Mouse (Mus musculus) embryonic fibroblast, embryonic 13.5 days (primary cell): ENCODE results near the gene Adam17. TPM values are rescaled to one million over a fixed set of nuclear protein-coding genes. Genes with fewer than 3 reads are reported as not detected.
"Not testable (repeated sequence)": the region's sequence is repeated elsewhere in the genome, so short reads cannot be mapped to it uniquely, and the experiment has no call there.

ENCODE experiments used
- H3K27ac ChIP-seq: 2 replicates; pipeline ENCODE4 v1.5.1; 2012; ENCODE audit warnings: low read length, control low read depth, inconsistent platforms; ENCODE audit not compliant: insufficient read depth
- H3K4me1 ChIP-seq: 2 replicates; pipeline ENCODE4 v1.6.1; 2011; ENCODE audit warnings: low read length; ENCODE audit not compliant: control insufficient read depth, insufficient read depth
- H3K4me3 ChIP-seq: 2 replicates; pipeline ENCODE4 v1.5.1; 2011; ENCODE audit warnings: mild to moderate bottlenecking, control low read depth, low read length; ENCODE audit not compliant: insufficient read depth
- CTCF ChIP-seq: IDR thresholded peaks from 2 replicates; pipeline ENCODE4 v1.5.1; 2011; ENCODE audit warnings: mild to moderate bottlenecking, control low read depth, low read length, moderate library complexity, borderline replicate concordance; ENCODE audit not compliant: insufficient read depth
- POLR2A ChIP-seq: IDR thresholded peaks from 2 replicates; pipeline ENCODE4 v1.6.1; 2011; ENCODE audit warnings: low read depth, mild to moderate bottlenecking, control low read depth, low read length, moderate library complexity
- polyA plus RNA-seq: library from polyadenylated mRNA; stranded (reverse); fragments of >200 nt; gene quantifications from 2 replicates; pipeline ENCODE4 v1.2.4, GENCODE M21; 2011; ENCODE audit warnings: low read depth; ENCODE audit not compliant: missing spikeins, insufficient read length

Adam17 gene
- polyA plus RNA-seq = 48.8 and 59.9 TPM in 2 replicates

DNA sequence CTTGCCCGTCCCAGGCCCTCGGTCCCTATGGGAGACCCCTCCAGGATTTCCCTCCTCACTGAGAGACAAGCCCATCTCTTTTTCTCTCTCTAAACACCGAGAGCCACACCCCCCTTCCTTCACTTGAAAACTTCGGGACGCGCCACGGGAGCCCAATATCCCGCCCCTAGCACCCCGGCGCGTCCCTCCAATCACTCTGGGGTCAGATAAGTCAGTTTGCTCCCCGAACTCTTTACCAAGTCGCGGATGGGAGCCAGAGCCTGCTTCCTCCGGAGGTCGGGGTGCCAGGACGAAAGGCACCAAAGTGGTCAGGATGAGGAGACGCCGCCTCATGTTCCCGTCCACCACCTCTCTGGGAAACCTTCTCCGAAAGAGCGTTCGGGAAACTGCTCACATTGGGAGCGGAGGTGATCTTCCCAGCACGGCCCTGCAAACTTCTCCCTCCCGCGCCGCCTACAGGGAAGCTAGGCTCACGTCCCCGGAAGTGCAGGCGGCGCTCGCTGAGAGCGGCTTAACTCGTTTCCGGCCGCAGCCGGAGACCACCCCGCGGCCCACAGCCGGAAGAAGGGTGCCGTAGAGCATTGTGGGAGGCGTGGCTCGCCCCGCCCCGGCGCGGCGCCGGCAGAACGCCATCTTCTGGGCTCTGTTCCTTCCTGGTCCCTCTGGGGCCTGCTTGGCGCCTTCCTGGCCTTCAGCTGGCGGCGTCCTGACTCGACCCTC is at the start of gene Adam17:
Gene Adam17 (minus strand): TSS at position 533 of the 720 bp plus-strand sequence.
- Histone ChIP-seq H3K27ac (peak within 1 kb of the TSS; percentile 91), H3K4me3 (peak within 1 kb of the TSS; percentile 85), H3K4me1 (no peaks in the 10 kb centered on the region; the same call in 1 of the 2 replicates)
- TF ChIP-seq POLR2A (peak; percentile 86), CTCF (peak; percentile 22; the same call in 1 of the 2 replicates)

DNA sequence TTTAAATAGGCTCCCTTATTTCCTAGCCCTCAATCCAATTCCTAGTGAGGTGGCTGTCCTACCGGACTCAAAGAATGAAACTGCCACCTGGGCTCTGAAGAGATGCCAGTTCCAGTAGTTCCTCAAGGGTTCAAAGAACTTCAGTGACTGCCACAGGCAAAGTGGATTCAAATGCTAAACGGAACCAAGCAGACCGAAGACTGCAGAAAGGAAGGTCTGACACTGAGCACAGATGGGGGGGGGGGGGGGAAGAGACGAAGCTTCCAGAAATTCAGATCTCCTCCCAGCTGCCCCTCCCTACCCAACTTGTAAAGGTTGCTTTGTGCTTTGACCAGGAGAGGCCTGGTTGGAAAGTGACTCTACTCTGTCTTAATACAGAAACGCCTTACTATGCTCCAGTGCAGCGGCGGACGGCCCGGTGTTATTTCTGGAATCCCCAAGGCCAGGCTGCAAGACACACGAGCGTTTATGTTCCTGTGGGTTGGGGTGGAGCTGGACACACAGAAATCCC is 45.2 kb upstream of the Adam17 start:
- Histone ChIP-seq H3K4me3 (peak overlapping the region; percentile 67; the same call in 1 of the 2 replicates), H3K27ac (no peak overlapping the region), H3K4me1 (no peaks in the 10 kb centered on the region; the same call in 1 of the 2 replicates)
- TF ChIP-seq POLR2A (no peak; the same call in 1 of the 2 replicates), CTCF (no peak)

DNA sequence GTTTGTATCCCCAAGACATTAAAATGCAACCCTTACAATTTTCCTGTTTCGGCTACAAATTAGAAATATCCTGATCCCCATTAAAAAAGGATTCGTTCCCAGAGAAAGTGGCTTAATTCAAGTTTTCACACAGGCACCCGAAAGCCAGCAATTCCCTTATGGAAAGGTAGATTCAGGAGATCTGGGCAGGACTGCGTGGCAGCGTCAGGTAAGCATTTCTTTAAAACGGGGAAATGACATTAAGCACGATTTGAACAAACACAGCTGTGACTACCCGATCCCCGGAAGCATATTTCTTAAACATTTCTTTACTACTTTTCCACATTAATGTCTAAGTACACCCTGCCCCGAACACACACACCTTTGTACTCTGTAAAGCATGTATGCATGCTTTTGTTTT is 44.7 kb upstream of the Adam17 start:
- Histone ChIP-seq H3K4me1 (no peaks in the 10 kb centered on the region; the same call in 1 of the 2 replicates), H3K27ac (no peak overlapping the region; the same call in 1 of the 2 replicates), H3K4me3 (peak overlapping the region; percentile 67)
- no peak for TF ChIP-seq POLR2A
- TF ChIP-seq CTCF = no peak

DNA sequence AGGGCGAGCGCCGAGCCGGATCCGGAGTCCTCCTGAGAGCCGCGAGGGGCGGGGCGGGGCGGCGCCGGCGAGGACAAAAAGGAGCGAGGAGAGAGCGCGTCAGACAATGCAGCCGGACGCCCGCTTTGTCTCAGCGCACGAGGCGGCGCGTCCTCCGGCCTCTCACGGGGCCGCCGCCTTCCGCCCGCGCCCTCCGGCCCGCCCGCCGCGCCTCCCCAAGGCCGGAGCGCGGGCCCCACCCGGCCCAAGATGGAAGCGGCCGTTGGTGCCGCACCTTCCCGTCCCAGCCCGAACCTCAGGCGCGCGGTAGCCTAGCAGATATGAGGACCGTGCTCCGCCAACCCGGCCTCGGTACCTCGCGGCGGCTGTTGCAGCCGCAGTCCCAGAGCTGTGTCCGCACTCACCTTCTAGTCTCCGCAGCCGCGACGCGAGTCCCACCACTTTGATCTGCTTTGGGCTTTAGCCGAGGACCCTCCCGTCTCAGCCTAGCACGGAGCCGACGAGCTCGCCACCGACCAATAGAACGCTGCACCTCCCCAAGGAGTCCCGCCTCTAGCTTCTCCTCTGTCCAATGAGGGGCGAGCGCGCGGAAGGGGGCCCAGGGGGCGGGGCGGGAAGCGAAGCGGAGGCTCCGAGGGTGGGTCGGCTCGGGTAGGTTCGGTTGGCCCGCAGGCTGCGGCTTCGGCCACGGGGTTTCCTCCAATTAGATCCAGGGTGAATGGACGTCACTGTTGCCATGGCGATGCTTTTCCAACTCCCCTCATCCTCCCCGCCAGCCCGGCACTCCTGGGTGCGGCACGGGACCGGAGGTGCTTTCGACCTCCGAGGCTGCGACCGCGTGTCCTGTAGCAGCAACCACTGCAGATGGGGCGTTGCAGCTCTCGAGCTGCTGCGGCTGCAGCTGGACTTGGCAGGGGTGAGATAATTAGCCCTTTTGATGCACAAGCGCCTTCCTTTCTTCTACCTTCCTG is 44.0 kb upstream of the Adam17 start, which contains the start of gene Ywhaq:
Gene Ywhaq (minus strand): TSS at position 538 of the 971 bp plus-strand sequence.
- Histone ChIP-seq H3K4me1 (no peaks in the 10 kb centered on the region; the same call in 1 of the 2 replicates), H3K27ac (peak within 1 kb of the TSS; percentile 95), H3K4me3 (peak within 1 kb of the TSS; percentile 96)
- TF ChIP-seq CTCF (no peak), POLR2A (peak; percentile 97)

DNA sequence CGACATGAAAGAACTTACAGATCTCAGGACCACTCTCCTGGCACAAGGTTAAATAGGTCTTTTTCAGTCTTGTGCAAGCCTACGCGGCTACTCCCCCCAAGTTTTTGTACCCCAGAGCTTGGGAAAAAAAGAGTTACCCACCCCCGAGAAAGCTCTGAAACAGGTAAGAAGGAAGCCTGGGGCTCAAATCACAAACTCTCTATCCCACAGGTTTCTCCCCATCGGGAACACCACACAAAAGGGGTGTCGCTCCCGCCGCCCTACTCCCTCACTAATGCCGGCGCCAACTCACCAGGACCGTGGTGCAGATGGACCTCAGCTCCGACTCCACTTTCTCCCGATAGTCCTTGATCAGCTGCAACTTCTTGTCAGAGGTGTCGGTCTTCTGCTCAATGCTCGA is 43.1 kb upstream of the Adam17 start:
- Histone ChIP-seq H3K4me1 (no peaks in the 10 kb centered on the region; the same call in 1 of the 2 replicates), H3K4me3 (peak overlapping the region; percentile 96), H3K27ac (peak overlapping the region; percentile 53)
- TF ChIP-seq CTCF (no peak), POLR2A (no peak)

DNA sequence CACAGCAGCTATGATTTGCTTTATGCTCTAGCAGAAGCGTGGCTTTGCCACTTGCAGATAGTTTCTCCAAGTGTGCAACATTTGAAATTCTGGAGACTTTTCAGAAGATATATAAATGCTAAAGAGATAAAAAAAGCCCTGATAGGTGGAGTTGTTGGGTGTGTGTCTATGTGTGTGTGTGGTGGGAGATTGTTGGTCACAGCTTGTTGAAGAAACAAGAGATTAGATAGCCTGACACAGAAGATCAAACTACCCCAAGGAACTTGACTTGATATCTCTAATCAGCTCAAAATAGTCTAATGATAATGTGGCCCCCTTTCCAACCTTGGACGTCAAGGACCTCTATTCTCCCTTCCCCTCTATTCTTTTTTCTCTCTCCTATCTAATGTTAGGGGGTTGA is 37.2 kb upstream of the Adam17 start:
- no peaks in the 10 kb centered on the region; the same call in 1 of the 2 replicates for H3K4me1 ChIP-seq
- TF ChIP-seq CTCF (no peak), POLR2A (no peak)
- no peak overlapping the region for H3K4me3 ChIP-seq
- H3K27ac ChIP-seq = no peak overlapping the region

DNA sequence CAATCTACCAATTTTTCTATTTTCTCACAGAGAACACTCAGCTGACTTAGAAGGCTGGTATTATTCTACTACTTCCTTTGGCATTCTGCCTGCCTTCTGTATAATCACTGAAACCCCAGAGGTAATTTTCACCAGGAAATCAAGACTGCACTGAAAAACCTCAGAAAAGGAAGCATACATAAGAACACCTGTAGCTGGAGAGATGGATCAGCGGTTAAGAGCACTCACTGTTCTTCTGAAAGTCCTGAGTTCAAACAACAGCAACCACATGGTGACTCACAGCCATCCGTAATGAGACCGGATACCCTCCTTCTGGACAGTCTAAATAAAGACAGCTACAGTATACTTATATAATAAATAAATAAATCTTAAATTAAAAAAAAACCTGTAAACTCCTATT is 36.2 kb upstream of the Adam17 start:
- Histone ChIP-seq H3K4me1 (no peaks in the 10 kb centered on the region; the same call in 1 of the 2 replicates), H3K27ac (no peak overlapping the region)
- no peak for TF ChIP-seq CTCF
- no peak for TF ChIP-seq POLR2A

DNA sequence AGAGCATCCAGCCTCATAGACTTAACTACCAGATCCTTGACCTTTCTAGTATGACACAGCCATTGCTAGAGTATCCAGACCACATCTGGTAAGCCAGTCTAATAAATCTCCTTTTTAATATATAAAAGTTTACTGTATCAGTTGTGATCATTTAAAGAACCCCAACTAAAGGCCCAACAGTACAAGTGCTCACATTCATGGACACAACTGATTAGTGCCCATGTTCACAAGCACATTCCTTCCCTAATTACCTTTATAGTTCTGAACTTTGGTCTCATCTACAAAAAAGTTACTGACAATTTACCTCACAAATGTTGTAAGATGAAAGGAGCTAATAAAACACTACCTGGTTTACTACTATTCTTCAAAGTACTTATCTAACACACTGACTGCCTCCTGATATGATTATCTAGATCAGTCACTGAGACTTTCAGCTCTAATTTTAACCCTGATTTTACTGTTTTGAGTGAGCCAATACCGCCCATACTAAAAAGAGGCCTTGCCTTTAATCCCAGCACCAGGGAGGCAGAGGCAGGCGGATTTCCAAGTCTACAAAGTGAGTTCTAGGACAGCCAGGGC is 35.4 kb upstream of the Adam17 start:
- H3K4me3 ChIP-seq = no peak overlapping the region
- TF ChIP-seq CTCF (no peak), POLR2A (no peak)
- H3K27ac ChIP-seq = no peak overlapping the region
- no peaks in the 10 kb centered on the region for H3K4me1 ChIP-seq

More for the DNA sequence above, 36.2 kb upstream of the Adam17 start:
- H3K4me3 ChIP-seq = no peak overlapping the region

DNA sequence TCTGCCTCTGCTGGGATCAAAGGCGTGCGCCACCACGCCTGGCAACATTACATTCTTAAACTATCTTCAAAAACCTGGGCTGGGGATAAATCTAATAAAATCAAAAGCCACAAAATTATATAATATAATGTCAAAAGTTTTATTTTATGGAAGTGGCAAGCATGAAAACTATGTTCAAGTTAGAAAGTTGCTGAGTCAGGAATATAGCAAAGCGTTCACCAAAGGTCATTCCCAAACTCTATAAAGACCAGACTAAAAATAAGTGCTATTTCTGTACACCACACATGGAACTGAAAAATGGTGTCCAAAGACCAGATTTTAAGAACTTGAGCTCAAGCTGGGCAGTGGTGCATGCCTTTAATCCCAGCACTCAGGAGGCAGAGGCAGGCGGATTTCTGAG is 29.3 kb upstream of the Adam17 start:
- no peak for TF ChIP-seq CTCF
- no peak for TF ChIP-seq POLR2A
- no peak overlapping the region for H3K27ac ChIP-seq
- H3K4me1 ChIP-seq = no peaks in the 10 kb centered on the region
- no peak overlapping the region for H3K4me3 ChIP-seq

DNA sequence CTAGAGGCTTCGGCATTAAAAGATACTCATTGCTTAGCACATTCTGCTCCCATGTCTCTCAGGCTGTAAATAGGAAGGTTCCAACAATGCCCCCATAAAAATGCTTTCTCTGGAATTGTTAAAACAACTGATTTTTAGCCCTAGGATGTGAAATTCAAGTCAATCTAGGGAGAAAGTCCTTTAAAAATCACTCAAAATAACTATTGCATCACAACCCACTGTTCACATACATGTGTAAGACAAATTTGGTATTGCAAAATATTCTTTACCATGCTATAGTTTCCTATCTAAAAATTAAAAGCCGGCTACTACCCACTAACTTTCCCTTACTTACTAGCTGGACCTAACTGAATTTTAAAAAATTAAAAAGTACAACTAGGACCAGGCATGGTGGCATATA is 12.8 kb upstream of the Adam17 start:
- TF ChIP-seq POLR2A = no peak
- no peak for TF ChIP-seq CTCF
- H3K4me1 ChIP-seq = no peaks in the 10 kb centered on the region
- no peak overlapping the region for H3K4me3 ChIP-seq
- no peak overlapping the region for H3K27ac ChIP-seq

DNA sequence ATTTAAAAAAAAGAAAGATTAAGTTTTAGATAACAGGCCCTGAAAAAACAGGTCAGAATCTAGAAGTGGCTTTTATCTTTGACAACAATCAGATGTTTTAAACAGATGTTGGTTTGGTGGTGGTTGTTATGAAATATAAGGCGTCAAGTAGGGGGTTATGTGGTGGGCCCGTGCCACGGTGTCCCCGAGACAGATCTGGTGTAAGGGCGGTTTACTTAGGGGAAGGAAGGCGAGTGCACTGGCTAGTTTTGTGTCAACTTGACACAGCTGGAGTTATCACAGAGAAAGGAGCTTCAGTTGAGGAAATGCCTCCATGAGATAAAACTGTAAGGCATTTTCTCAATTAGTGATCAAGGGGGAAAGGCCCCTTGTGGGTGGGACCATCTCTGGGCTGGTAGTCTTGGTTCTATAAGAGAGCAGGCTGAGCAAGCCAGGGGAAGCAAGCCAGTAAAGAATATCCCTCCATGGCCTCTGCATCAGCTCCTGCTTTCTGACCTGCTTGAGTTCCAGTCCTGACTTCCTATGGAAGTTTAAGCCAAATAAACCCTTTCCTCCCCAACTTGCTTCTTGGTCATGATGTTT is 5.4 kb upstream of the Adam17 start:
- not testable (repeated sequence) for H3K27ac ChIP-seq, H3K4me1 ChIP-seq, H3K4me3 ChIP-seq
